Mouse (Mus musculus) embryonic stem cell, embryonic (primary cell): ENCODE measurements around the gene Btg4.

Experiments
- CTCF ChIA-PET, 4 experiments: fragments of 300-600 bp in 2 of 4; fragments of 350-600 bp in 2 of 4; sonication (Branson Sonifier 250); formaldehyde crosslinking; loops; one replicate each; lab custom pipeline; 2022; ENCODE audit warnings: inconsistent platforms in 2 of 4; lab: Charles Lee
- POLR2A ChIA-PET, 4 experiments: fragments of 300-600 bp in 2 of 4; fragments of 350-600 bp in 2 of 4; sonication (Branson Sonifier 250); formaldehyde crosslinking; loops; one replicate each; lab custom pipeline; 2022; ENCODE audit warnings: antibody characterized with exemption in 4 of 4, inconsistent platforms in 1 of 4; lab: Charles Lee

The Btg4 gene

DNA sequence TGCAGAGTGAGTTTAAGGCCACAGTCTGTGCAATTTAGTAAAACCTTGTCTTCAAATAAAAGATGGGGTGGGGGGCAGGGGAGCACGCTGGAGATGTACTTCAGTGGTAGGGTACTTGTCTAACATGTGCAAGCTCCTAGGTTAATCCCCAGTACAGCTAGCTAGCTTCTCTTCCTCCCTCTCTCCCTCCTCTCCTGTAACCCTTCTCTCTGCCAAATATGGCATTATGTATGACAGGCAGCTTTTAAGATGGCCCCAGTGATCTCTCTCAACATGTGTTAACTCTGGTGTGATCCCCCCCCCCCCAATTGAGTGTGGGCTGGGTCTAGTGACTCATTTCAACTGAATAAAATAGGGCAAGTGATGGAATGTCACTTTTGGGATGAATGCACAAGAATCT, 82.7 kb downstream of the Btg4 start:
- CTCF ChIA-PET = interaction anchor here in 3 of 4 experiments (0.6 to 1.4 kb wide), 5 partner anchors 9 to 343 kb away, joined by 3 to 7 read pairs (median 3); no protein-coding TSS in a partner anchor
- POLR2A ChIA-PET = no interaction called here

DNA sequence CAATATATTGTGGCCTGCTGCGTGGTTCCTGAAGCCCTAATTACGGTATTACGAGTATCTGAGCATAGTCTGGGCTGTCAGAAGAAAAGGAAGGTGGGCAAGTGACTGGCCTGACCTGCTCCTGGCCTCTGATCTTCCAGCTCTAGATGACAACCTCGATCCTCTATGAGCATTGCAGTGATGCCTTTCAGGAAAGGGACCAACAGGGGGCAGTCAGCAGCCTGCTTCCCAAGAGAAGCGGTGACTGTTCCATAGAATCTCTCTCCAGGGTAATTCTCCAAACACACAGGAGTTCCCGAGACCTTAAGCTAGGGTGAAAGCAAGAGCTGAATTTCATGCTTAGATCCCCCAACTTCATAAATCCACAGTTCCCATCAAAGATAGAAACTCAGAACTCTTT, 83.5 kb downstream of the Btg4 start:
- POLR2A ChIA-PET = interaction anchor here in 1 of 4 experiments (0.6 kb wide), 1 partner anchor 212 kb away, joined by 3 read pairs; no protein-coding TSS in a partner anchor

DNA sequence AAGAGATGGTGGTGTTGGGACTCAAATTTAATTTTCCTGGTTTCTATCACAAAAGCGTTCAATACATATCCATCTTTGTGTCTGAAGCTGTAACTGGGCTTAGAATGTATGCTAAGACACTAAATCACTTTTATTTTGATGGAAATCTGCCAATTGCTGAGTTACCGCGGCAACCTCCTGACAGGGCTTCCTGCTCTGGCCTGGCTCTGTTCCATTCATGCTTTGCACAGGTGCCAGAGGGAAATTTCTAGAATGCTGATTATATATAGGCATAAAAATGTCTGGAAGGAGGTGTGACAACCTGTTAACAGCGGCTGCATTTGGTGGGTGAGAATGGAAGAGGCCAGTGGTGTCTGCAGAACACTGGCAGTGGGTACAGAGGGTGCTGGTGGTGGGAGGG, 85.8 kb downstream of the Btg4 start:
- POLR2A ChIA-PET = interaction anchor here in 1 of 4 experiments (0.6 kb wide), 1 partner anchor 149 kb away, joined by 3 read pairs; no protein-coding TSS in a partner anchor
- CTCF ChIA-PET = interaction anchor here in 1 of 4 experiments (0.6 kb wide), 1 partner anchor 34 kb away, joined by 3 read pairs; no protein-coding TSS in a partner anchor

More for the DNA sequence above, 83.5 kb downstream of the Btg4 start:
- CTCF ChIA-PET = interaction anchor here in 2 of 4 experiments (0.5 to 1.4 kb wide), 5 partner anchors 8 to 149 kb away, joined by 3 to 4 read pairs (median 3); no protein-coding TSS in a partner anchor

DNA sequence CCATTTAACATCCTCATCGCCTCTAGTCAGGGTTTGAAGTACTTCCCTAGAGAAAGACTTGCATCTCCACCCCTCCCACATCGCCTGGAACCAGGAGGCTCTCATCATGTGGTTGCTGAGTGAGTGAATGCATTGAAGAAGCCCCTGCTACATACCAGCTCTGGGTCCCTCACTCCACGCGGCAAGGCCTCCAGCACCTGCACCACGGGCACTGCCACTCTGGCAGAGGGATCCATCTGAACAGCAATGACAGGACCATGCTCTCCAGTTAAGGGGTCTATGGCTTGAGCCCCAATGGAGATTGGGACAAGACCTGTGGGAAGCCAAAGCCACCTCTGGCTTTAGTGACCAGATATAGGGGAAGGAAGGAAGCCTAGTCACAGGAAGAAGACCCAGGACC, 86.6 kb downstream of the Btg4 start:
- POLR2A ChIA-PET = no interaction called here
- CTCF ChIA-PET = interaction anchor here in 2 of 4 experiments (0.5 to 2.4 kb wide), 2 partner anchors 14 to 157 kb away, joined by 6 to 8 read pairs; no protein-coding TSS in a partner anchor

DNA sequence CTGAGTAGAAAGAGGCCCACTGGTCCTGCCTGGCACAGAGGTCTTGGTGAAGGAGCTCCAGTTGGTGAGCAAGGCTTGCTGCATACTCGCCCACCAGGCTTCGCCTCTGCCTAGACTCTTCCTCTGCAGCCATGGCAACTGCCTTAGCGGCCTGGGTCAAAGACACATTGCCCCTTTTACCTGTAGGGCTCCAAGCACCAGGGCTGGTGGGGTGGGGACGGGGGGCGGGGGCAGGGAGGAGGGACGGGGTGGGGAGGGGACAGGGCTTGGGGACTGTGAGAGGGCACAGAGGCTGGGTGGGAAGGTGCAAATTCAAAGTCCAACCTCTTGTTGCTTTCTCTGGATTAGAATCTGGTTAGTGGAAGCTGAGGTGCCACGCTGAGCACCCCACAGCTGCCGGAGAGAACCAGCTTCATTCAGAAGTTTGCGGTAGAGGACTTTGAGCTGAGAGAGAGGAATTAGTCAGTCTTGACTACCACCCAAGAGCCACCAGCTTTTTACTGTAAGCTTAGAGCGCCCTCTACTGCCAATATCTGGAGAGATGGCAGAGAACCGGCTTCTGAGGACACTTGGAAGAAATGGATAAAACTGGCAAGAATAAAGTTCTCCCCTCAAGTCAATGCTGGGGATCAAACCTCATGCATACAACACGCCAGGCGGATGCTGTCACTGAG, 91.5 kb downstream of the Btg4 start:
- CTCF ChIA-PET = interaction anchor here (0.6 to 1.8 kb wide), 23 partner anchors 9 to 704 kb away, joined by 3 to 13 read pairs (median 4); partner anchors contain the start of gene Pou2af1 (in 1 of the 4)
- POLR2A ChIA-PET = interaction anchor here in 2 of 4 experiments (0.5 to 0.8 kb wide), 2 partner anchors 31 to 297 kb away, joined by 3 read pairs; no protein-coding TSS in a partner anchor

DNA sequence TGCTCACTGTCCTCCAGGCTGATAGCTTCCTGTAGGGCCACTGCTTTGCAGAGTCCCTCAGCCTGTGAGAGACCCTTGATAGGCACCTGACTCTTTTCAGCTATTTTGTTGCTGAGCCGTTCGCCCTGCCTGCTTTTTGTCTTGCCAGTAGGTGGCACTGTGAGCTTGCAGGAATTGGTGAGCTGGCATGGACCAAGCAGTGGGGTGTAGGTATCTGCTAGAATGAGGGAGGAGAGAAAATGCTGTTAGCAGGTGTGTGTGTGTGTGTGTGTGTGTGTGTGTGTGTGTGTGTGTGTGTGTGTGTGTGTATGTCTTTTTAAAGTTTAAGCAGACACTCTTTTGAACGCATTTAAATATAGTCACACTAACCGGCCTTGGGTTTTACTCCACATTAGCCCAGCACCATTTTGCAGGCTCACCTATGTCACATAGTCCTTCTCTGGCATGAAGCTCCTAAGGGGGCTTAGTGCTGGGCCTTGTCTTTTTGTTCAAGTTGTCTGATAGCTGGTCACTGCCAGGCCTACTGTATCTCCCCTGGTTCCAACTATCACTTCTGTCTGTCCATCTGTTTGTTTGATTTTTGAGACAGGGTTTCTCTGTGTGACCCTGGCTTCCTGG, 101.2 kb downstream of the Btg4 start:
- ChIA-PET CTCF (interaction anchor here (0.5 to 3.6 kb wide), 55 partner anchors 10 to 937 kb away, joined by 3 to 49 read pairs (median 4); partner anchors contain the start of genes Colca2 (in 3 of the 4), Alg9 (in 1 of the 4) and Layn (in 1 of the 4)), POLR2A (interaction anchor here in 1 of 4 experiments (1.5 kb wide), 1 partner anchor 131 kb away, joined by 3 read pairs; no protein-coding TSS in a partner anchor)

DNA sequence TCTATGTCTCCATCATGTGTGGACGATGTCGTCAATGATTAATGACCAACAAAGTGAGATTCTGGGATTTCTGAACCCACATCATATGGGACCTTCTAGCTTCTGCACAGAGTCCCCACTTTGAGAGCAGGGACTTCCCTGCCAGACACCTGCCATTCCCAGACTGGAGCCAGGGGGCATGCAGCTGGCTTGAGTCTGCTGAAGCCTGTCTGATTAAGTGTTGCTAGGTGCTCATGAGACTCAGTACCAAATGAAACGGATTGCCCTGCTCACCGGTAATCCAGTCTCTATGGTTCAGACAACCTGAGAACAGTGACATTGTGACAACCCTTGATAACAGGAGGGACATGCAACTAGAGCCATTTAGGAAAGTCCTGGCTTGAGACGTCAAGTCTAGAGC, 103.3 kb downstream of the Btg4 start:
- CTCF ChIA-PET = interaction anchor here in 1 of 4 experiments (0.6 kb wide), 1 partner anchor 128 kb away, joined by 3 read pairs; no protein-coding TSS in a partner anchor
- POLR2A ChIA-PET = no interaction called here

DNA sequence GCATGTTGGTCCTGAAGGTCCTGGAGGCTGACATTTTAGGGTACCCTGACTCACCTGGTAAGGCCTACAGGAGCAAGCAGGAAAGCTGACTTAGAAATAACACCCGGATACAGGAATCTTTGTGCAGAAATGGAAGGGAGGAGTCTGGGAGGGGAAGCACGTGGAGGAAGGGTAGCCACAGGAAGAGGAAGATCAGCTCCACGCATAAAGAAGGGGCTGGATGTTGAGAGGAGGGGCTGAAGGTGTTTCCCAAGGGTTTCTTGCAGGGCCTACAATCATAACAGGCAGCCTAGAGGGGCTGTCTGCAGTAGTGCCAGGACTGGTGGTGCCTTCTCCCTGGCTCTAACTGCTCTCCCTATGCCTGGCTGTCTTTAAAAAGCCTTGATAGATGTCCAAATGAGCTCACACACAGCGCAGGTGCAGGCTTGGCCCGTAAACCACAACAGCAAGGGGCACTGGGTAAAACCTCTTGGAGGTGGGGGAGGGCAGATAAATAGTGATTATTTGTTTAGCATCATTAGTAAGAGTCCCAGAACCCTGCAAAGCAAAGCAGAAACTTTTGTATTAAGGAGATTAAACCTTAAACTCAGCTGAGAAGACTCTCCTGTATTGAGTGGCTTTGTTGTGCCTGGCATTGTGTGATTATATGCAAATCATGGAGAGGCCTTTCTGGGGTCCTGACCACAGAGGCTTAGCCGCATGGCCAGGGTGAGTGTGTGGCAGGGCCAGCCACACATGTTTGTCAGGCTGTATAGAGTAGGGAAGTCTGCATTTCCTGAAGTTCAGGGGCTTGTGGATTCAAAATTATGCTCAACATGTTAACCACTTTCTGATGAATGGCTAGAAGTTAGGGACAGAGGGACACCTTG, 104.8 kb downstream of the Btg4 start, which contains the start of gene Gm32742:
Gene Gm32742 (minus strand): TSS at position 206 of the 869 bp plus-strand sequence.
- CTCF ChIA-PET = no interaction called here
- POLR2A ChIA-PET = no interaction called here

DNA sequence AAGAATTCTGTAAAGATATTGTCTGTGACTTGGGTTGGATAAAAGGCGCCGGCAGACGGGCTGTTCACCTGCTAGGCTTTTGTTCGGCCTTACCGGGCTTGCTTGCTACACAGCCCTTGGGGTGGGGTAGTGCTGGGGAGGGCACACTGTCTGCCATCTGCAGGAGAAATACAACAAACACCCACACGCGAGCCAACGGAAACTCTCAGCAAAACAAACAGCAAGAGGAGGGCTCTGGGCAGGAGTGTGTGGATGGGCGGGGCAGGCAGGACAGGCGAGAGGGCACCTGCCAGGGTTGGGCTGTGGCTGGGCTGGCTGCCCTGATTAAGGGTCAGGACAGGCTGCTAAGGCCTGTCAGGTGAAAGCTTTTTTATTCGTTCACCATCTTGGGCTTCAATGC, 107.3 kb downstream of the Btg4 start:
- ChIA-PET CTCF (interaction anchor here in 1 of 4 experiments (0.6 to 1.5 kb wide), 2 partner anchors 125 to 956 kb away, joined by 3 to 5 read pairs; no protein-coding TSS in a partner anchor), POLR2A (no interaction called here)

DNA sequence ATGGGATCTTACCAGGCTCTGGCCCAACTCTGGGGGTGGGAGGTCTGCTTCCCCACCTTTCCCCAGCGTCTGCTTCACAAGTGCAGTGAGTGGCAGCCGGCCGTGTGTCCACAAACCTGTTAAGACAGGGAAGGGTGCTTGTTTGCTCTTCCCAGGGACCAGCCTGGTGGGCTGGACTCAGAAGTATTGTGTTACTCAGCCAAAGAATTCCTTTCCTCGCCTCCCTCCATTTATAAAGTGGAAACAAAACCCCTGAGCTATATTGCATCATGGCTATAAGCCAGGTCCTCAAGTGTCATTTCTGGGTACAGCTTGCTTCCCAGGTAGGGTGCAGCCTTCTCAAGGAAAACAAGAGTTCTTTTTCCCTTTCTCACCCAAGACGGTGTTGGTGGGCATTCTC, 108.0 kb downstream of the Btg4 start:
- ChIA-PET POLR2A (no interaction called here), CTCF (interaction anchor here in 1 of 4 experiments (1.5 kb wide), 1 partner anchor 124 kb away, joined by 3 read pairs; no protein-coding TSS in a partner anchor)

DNA sequence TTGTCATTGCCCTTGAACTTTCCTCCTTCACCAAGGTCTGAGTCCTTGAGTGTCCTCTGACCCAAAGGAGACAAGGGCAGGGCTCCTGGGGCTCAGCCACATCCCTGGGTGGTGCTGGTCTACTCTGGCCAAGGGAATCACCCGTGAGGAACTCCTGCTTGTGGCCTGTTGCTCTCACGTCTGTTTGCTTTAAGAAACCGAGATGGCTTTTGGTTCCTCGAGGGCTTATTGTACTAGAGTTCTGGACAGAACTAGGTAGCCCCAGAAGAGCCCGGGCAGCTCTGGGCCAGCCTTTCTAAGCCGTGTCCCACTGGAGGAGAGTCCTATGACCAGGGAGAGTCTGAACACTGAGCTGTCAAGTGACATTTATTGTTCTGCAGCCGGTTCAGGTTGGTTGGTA, 108.4 kb downstream of the Btg4 start:
- ChIA-PET POLR2A (no interaction called here), CTCF (interaction anchor here in 1 of 4 experiments (1.5 kb wide), 1 partner anchor 124 kb away, joined by 3 read pairs; no protein-coding TSS in a partner anchor)
